17 mouse cellular contexts compared by ENCODE assay signal in the genomic region with DNA sequence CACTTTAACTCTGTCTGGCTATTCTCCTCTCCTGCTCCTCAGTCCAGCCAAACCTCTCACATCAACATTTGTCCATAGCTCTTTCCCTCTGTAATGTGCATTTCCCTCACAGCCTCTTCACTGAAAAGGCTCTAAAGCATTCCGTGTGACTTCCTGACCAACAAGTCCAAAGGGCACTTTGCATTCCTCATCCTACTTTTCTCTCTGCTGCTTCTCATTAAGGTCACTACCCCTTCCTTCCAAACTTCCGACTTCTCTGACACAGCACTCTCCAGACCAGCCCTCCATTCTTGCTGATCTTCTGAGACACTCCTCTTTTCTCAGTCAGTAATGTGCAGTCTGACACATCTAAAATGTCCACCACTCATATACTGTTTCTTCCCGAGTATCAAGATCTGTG. TPM values are rescaled to one million over a fixed set of nuclear protein-coding genes. Genes with fewer than 3 reads are reported as not detected.
DNase-seq lines count a peak whose midpoint lies in the region; ATAC-seq lines count a peak whose summit lies in the region.
"Had no signal": no experiment of that assay in that cellular context is flagged by ENCODE, and none has a peak within 500 bp of the region (broad histone marks: within the 10 kb centered on the region; RNA-seq: fewer than 3 reads in every experiment).

No protein-coding gene starts in this region.

- peak; percentile 6 for DNase-seq in kidney, adult 18-20 months
- no peak for DNase-seq in kidney, postnatal 10 days
- DNase-seq in R1 (ENCODE audit: low read depth, low spot score) (peak; percentile 17), ZHBTc4 (ENCODE audit: low read depth, low spot score) (peak; percentile 16)
- peak; percentile 21 to 45 for DNase-seq in kidney, postnatal 36 days
- no peak for DNase-seq in left cerebral cortex, adult 8-10 months (ENCODE audit: low spot score in 2 of 2)
- DNase-seq: adrenal gland, adult 8-10 months; cerebellum, adult 9-11 months; gastrocnemius, postnatal 10 days; heart, adult 2 months; heart, postnatal 14 days; left cerebral cortex, postnatal 4 days; liver; right cerebral cortex, postnatal 25 days had no signal

- ATAC-seq in monocyte, adult 5-6 weeks (replicated peaks; ENCODE audit: insufficient number of reproducible peaks, low FRiP score, low TSS enrichment, poor library complexity, severe bottlenecking), result no peak
- ATAC-seq: inflammation-experienced regulatory T-cells, adult 6 months; midbrain, embryonic 13.5 days had no signal

RNA-seq across cellular contexts. Expression of gene Szt2, which starts 12.6 kb away (rescaled TPM):
- 10 to 100 TPM; 32.2 to 40.1 (median 37.6) TPM for total RNA-seq in left cerebral cortex, adult 8-10 months (2022)
- total RNA-seq in monocyte, adult 5-6 weeks (2017), result 4.9 to 16.2 TPM (median 14.5 TPM) in 3 replicates

RNA-seq across cellular contexts. Expression of gene Med8, which starts 12.7 kb away (rescaled TPM):
- 10 to 100 TPM; 47.8 to 56.5 (median 56.1) TPM for total RNA-seq in left cerebral cortex, adult 8-10 months (2022)
- 103 to 122 TPM (median 120 TPM) in 3 replicates for total RNA-seq in monocyte, adult 5-6 weeks (2017)

RNA-seq across cellular contexts. Expression of gene Elovl1, which starts 31.5 kb away (rescaled TPM):
- 10 to 100 TPM; 16.2 to 26.7 (median 21.1) TPM for total RNA-seq in left cerebral cortex, adult 8-10 months (2022)
- total RNA-seq in monocyte, adult 5-6 weeks (2017), result 47.0 to 63.4 TPM (median 61.8 TPM) in 3 replicates

RNA-seq across cellular contexts. Expression of gene Cdc20, which starts 40.7 kb away (rescaled TPM):
- total RNA-seq in left cerebral cortex, adult 8-10 months (2022), result 1 to 10 TPM in 3 of 4 experiments, under 1 TPM in 1; 0.82 to 2.2 (median 1.1) TPM
- 1.6 to 3.6 TPM (median 2.0 TPM) in 3 replicates for total RNA-seq in monocyte, adult 5-6 weeks (2017)

Comparison
In these comparisons a context has a peak if more than half of its experiments do, and no peak if none do; other contexts are left out.
1. DNase-seq: peak in kidney, adult 18-20 months (single experiment), R1 (single experiment), ZHBTc4 (single experiment) and kidney, postnatal 36 days (2 of 2); none in kidney, postnatal 10 days (single experiment) and left cerebral cortex, adult 8-10 months (0 of 2).